Mouse (Mus musculus) urinary bladder, postnatal 36 days (tissue): Measurements from ENCODE around the gene Npcd.
"Not testable (repeated sequence)": the region's sequence is repeated elsewhere in the genome, so short reads cannot be mapped to it uniquely, and the experiment has no call there.

Experiments used
- DNase-seq, 2 experiments: peaks; one replicate each; pipeline ENCODE4 v3.0.0; 2022; ENCODE audit warnings: low spot score in 2 of 2, mixed read lengths in 1 of 2

Npcd gene

DNA sequence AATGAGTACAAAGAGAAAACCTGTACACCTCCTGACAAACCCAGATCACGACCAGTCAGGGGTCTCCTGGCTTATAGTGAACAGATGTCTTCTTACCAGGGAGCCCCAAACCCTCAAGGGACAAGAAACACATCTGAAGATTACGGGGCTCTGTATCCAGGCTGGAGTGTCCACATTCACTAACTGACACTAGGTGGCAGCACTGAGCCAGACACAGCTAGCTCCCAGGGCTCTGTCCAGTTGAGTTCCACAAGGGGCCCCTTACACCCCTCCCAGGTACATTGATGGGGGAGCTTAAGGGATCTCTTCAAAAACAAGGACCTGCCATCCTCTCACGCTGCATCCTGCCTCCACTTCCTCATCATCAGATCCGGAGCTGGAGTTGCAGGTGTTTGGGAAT is 3.6 kb downstream of the Npcd start:
- DNase-seq: peak; percentile 66 to 67

DNA sequence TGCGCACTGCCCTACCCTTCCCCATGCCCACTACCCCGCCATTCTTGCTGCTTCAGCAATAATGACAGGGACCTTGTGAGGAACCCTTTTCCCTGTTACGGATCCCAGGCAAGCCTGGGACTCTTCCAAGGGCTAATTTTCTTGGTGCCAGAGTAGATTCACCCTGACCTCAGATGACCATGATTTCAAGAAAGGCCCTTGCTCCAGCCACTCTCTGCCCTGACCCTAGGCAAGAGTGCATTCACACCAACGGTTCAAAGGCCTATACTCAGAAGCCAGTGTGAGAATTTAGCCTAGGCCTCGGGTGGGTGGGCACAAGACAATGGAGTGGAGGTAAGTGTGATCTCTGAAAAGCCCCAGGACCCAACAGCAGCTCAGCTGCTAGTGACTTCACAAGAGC is 4.6 kb downstream of the Npcd start:
- DNase-seq: no peak

DNA sequence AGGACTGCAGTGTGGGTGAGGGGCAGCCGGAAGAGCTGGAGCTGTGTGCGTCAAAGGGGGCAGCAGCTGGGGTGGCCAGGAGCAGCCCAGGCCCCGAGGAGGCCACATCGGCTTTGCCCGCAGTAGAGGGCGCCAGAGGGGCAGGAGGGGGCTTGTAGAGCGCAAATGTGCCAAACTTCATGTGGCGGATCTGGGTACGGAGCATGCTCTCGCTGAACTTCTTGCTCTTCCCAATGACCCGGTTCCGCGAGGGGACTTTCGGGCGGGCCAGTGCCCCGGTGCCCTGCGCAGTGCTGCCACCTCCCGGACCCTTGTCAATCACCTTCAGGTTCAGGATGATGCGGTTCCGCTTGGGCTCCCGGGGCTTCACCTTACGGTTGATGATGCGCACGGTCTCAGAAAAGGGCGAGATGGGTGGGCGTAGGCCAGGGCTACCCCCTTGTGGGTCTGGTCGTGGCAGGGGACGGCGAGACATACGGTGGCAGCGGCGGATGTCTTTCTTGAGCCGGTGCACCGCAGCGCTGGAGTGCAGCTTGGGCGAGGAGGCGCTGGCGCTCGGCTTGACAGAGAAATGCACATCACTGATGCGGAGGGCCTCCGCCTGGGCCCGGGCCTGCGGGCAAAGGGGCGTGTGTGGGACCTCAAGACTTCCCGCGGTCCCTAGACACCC is 5.5 kb downstream of the Npcd start:
- no peak for DNase-seq

DNA sequence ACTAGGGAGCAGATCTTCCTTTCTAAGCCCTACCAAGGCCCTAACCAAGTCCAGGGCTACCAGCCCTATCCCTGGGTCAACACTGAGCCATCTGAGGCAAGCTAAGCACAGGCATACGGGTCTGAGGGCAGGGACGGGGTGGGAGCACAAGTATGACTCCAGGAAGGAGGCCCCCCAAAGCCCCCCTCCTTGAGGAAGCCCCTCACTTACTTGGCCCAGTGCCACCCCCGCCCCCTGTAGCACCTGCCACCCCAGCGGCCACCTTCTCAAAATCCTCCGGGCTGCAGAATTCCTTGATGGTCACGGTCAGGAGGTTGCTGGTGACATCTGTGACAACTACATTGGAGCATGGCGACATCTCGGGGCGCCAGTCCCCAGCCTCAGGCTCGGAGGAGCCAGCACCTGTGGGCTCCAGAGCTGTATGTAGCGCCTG is 6.2 kb downstream of the Npcd start:
- no peak for DNase-seq

DNA sequence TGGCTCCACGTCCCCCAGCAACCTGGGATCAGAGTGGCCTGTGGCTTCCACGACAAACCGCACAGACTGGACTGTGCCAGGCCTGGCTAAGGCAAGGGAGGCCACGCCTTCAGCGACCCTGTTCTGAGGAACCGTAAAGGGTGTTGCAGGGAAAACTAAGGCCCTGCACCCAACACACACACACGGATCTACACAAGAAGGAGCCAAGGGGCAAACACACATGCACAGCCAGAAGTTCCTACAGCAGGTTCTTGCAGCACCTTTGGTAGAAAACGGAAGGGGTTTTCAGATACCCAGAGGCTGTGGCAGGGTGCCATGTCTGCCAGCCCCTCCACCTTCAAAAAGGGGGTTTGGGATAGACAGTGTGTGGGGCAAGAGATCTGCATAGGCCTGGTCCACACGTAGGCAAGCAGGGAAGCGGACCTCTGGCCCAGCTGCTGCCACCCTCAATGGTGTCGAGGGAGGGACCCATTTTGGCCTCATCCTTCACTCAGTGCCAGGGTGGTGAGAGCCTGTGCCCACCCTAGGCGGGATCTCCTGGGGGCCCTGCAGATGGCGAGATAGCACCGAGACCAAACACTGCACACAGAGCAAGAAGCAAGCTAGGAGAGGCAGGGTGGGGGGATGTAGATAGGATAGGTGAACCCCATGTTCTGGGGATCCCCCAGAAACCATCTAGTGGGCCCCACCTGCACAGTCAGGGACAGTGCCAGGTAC is 6.8 kb downstream of the Npcd start:
- no peak for DNase-seq

DNA sequence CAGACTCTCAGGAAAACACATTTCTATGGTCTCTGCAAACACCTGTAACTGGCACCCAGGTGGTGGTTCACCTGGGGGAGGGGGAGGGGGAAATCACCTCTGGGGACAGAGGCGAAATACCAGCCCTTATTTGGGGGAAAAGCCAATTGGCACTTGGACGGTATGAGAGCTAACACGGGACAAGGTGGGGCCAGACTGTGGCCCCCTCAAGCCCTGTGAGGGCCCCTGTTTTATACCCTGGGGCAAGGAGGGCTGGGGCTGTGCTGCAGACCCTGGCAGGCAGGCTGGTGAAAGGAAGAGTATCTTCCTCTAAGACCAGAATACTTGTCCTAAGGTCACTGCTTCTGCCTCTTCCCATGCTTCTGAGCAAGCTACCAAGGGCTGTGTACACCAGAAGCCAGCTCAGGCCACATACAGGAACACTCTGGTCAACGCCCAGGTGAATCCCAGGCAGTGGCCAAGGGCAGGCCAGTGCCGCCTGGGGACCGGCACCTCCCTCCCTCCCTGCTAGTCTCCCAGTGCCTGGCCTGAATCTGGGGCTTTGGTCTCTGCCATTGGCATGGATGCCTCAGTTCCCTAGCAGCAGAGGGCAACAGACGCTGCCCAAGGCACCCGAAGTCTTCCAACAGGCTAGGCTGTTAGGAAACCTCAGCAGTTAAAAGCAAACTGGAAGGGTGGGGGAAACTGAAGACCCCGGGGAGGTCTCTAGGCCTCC is 7.7 kb downstream of the Npcd start:
- no peak for DNase-seq

DNA sequence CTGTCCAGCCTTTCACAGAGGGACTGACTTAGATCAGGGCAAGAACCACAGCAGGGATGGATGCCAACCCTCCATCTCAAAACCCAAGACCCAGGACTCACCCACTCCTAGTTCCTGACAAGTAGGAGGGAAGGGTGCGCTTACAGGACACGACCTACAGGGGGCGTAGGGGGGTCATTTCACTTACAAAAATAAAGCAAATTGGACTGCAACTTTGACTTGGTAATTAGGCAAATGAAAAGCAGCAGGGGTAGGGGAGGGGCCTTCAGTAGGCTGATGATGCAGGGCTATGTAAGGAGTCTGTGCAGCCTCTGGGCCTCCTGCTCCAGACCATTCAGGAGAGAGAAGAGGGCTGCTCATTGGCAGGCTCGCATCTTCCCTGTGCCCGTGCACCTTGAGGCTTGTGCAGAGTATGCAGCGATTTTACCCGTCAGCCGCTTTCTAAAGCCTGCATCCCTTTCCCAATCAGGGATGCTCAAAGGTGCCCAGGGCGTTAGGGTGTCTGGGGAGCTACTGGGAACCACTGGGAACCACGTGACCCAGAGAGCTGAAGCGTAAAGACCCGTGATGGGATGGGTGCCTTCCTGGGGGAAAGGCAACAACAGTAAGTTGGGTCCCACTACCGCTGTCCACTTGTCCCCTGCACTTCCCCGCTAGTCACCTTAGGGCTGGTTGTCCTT is 8.8 kb downstream of the Npcd start:
- no peak for DNase-seq

DNA sequence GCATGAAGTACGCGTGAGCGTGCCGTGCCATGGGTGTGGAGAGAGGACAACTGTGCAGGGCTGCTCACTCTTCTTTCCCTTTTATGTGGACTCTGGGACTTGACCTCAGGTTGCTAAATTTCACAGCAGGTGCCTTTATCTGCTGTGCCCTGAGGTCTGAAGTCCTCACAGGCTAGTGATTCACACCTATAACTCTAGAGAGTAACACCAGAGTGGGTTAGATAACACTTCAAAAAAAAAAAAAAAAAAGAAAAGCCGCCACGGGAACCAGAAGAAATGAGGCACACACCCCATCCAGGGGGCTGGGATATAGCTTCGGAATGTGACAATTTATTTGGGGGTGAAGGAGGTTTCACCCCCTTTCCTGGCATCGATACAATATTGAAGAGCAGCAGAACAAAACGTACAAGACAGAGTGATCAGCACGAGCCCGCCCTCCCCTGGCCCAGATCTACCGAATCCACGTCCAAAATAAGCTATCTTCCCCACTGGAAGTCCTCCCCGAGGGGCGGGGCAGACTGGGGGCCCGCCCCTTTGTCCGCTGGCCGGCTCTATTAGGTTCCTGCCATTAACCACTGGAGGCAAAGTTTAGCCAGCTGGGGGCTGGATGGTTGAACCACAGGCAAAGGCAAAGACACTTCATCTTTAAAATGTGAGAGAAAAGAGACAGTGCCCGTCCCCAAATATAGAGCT is 10.3 kb downstream of the Npcd start:
- peak; percentile 38 to 75 for DNase-seq

DNA sequence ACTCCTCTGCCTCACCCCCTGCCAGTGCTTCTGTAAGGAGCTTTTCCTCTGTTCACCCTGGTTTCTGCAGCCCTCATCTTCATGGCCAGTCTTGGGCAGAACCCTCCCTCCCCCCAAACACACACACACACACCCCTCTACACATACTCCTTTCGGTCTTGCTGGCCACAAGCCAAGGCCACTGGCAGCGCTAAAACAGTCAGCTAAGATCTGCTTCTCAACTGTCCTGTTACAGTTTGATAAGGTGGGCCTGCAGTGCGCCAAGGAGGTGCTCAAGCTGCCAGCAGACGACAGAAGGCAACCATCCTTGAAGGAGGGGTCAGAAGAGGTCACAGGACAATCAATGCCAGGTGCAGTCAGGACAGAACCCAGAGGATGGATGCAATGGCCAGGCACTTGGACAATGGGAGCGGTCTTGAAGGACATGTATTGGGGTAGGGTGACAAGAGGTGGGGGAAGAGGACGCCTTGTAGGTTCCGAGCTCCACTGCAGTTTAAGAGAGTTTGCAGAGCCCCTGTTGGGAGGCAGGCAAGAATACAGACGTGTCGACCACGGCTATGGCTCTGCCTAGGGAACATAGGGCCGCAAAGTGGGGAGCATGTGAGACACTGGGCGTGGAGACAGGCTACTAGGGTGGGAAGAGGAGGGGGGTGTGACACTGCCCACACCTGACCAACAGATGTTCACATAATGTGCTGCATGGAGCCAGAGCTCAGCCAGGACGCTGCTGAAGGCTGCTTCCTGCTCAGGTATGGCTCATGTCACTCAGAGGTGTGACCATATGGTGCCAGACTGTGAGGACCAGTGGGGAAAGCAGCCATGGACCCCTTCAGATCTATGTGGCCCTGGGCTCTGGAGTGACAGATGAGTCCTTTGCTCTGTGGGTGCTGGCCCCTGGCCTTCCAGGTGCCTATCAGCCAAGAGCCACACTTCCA is 11.5 kb downstream of the Npcd start:
- DNase-seq: no peak

DNA sequence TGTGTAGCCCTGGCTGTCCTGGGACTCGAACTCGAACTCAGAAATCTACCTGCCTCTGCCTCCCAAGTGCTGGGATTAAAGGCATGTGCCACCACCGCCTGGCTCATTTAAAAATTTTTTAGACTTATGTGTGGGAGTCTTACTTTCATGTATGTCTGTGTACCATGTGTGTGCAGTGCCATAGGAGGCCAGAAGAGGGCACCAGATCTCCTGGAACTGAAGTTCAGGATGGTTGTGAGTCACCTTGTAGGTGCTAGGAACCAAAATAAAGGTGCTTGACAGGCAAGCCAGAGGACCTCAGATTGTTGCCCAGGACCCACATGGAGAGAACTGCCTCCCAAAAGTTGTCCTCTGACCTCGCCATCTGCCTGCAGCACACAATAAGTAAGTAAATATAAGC is 15.7 kb downstream of the Npcd start:
- DNase-seq: no peak

DNA sequence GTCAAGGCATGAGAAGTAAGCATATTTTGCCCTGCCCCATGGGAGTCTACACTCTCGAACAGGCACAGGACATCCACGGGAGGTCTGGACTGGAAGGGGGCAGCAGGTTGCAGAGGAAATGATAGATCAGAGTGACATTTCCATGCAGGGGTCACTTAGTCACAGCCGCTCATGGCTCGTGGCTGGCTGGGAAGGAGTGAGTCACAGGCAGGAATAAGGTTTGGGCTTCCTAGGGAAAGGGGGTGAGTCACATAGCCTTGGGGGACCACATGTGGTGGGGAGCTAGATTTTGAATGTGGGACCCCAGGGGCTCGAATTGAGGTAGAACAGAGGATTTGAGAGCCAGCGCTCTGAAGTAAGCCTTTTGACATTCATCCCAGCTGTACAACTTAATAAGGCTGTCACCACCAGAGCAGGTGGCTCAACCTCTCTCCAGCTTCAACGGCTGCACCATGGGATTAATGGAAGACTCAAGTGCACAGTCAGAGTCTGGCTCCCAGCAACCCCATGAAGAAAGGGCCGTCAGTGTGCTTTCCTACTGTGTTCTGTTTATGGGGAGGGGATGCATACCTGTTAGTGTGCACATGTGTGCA is 20.3 kb downstream of the Npcd start:
- DNase-seq: no peak

DNA sequence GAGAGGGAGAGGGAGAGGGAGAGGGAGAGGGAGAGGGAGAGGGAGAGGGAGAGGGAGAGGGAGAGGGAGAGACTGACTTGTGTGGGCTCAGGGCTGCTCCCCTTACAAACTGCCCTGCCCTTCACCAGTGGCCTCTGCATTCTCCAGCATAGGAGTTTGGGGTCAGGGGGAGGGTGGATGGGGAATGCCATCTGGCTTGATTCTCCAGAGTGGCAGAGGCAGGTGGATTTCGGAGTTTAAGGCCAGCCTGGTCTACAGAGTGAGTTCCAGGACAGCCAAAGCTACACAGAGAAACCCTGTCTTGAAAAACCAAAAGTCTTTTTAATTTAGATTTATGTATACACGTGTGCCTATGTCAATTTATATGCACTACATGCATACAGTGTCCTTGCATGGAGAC is 21.2 kb downstream of the Npcd start:
- not testable (repeated sequence) for DNase-seq

DNA sequence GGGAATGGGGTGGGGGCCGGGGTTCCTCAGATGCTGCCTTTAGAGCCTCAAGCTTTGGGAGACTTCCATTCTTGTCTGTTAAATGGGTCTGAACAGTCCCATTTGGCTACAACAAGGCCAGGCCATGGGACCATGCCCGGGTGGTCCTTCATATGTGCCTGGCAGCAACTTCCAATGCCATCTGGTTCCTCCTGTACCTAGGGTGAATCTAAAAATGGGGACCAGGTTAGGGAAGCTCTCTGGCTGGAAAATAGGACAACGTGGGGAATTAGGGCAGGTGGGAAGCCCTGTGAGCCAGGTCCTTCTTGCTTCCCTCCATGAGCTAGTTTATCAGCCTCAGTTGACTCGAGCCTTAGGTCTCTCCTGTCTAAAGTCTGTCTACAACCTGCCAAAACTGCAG is 23.0 kb downstream of the Npcd start:
- DNase-seq: no peak

DNA sequence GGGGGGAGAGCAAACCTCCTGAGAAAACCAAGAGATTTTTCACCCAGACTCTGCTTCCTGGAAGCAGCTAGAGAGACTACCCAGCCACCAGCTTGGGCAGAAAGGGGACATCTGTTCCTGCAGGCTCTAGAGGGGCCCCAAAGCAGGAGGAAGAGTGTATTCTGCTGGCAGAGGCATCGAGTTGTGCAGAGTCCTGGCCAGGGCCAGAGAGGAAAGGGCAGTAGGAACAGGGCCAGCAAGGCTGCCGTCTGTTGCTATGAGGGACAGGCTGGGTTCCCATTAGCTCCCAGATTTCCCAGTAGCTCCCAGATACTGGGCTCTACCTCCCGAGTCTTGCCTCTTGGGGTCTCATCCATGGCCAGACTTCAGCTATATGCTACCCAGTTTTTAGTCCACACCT is 24.0 kb downstream of the Npcd start:
- DNase-seq: no peak

DNA sequence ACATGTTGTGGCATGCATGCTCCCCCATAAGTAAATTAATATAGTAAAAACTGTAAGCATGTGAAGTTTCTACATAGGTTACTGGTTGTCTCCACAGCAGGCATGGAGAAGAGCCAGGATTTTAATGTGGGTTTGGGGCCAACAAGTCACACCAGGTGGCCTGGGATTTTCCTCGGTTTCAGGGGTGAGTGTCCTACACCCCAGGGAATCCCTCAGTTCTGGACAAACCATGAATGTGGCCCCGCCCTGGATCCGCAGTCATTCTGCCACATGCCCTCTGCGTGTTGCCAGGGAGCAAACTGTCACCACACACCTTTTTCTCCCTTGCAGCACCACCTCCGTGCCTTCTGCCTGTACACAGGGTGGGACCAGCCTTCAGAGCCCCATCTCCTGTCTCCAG is 25.4 kb downstream of the Npcd start:
- DNase-seq: no peak

DNA sequence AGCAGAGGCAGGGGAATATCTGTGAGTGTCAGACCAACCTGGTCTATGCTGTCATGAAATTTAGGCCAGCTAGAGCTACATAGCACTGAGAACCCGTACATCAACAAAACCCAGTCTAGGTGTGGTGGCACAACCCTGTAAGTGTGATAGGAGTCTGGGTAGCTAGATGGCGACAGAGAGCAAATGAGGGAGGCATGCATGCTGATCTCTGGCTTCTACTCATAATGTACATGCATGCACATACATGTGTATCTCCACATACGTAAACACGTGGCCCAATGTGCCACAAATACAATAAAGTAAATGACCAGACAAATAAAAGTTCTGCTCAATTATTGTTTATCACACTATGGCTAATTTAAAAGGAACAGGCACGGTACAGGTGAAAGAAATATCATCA is 25.9 kb downstream of the Npcd start:
- DNase-seq: no peak

DNA sequence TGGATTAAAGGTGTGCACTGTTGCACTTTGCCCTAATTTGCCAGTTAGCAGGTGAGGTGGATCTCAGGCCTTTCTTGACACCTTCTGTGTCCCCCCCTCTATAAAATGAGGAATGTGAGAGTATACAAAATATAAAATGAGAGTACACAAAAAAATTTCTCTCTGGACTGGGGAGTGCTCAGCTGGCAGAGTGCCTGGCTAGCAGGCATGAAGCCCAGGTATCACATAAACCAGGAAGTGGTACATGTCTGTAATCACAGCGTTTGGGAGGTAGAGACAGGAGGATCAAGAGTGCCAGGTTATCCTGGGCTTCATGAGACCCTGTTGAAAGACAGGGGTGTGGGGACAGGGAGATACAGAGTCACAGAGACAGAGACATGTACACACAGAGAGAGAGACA is 27.0 kb downstream of the Npcd start:
- no peak for DNase-seq

DNA sequence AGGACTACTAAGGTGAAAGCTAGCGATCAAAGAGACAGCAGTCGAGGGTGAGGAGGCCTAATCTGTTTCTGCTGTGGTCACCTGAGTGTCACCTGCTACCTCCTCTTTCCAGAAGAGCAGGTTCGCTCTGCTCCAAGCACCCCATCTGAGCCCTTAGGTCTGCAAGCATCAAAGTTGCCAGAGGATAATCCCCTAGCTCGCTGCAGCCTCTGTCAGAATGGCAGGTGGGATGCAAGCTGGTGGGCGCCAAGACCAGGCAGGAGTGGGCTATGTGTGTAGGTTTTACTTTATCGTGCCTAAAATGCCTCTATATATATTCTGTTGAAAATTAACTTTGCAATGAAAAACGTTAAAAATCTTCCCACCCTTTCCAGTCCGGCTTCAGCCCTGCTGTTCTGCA is 28.8 kb downstream of the Npcd start:
- DNase-seq: no peak

DNA sequence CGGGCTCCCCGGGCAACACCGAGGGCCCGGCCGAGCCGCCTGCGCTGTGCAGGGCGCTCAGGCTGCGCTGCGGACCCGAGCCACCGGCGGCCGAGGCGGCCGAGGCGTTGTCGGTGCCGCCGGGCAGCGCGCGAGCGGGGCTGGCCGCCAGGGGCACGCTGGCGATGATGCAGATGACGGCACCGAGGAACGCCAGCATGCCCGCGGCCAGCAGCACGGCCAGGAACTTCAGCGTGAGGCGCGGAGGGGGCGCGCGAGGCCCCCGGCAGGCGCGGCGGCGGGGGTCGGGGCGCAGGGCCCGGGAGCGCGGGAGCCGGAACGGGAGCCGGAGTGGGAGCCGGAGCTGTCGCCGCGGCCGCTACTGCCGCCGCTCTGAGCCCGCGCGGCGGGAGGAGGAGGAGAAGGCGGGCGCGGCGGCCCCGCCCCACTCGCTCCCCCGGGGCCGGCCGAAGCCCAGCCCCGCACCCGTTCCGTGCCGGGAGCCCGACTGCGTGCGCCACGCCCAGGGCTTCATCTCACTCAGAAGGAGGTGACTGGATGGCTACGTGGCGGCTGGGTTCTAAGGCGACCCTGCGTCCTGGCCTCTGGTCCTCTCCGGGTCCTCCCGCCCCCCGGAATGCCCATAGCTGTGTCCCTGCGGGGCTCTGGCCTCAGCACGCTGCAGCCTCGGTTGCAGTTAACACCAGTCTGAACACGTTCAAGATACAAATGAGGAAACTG is 29.5 kb downstream of the Npcd start, which contains the start of gene Nptxr:
Nptxr (minus strand) TSS at position 415 of the 720 bp plus-strand sequence.
- peak; percentile 39 to 41 for DNase-seq
